Mouse (Mus musculus) hindbrain, embryonic 15.5 days (tissue): Measurements from ENCODE around the gene Ezh2. TPM values are rescaled to one million over a fixed set of nuclear protein-coding genes. Genes with fewer than 3 reads are reported as not detected.

Experiments
- ATAC-seq: fragments of 200-750 bp; cut with Nextera tagmentation; 2 replicates; pipeline ENCODE4 v1.8.0; 2017; ENCODE audit warnings: low read depth, moderate number of reproducible peaks, moderate TSS enrichment; ENCODE audit not compliant: low FRiP score
- H3K27ac ChIP-seq: fragments of 300-500 bp; sonication (generic); replicated peaks from 2 replicates; pipeline ENCODE4 v1.5.1; 2015; ENCODE audit warnings: mild to moderate bottlenecking, inconsistent platforms
- H3K27me3 ChIP-seq: fragments of 300-500 bp; sonication (generic); 2 replicates; pipeline ENCODE4 v1.6.1; 2015; ENCODE audit warnings: control low read depth, inconsistent platforms
- H3K36me3 ChIP-seq: fragments of 300-500 bp; sonication (generic); 2 replicates; pipeline ENCODE4 v1.6.1; 2015; ENCODE audit warnings: control low read depth, inconsistent platforms
- H3K4me1 ChIP-seq: fragments of 300-500 bp; sonication (generic); replicated peaks from 2 replicates; pipeline ENCODE4 v1.6.1; 2015; ENCODE audit warnings: control low read depth, inconsistent platforms
- H3K4me2 ChIP-seq: fragments of 300-500 bp; sonication (generic); 2 replicates; pipeline ENCODE4 v1.6.1; 2015; ENCODE audit warnings: moderate library complexity, mild to moderate bottlenecking, inconsistent platforms
- H3K4me3 ChIP-seq: fragments of 300-500 bp; sonication (generic); 2 replicates; pipeline ENCODE4 v1.5.1; 2015; ENCODE audit warnings: mild to moderate bottlenecking, inconsistent platforms
- H3K9ac ChIP-seq: fragments of 300-500 bp; sonication (generic); 2 replicates; pipeline ENCODE4 v1.6.1; 2015; ENCODE audit warnings: inconsistent platforms
- H3K9me3 ChIP-seq: fragments of 300-500 bp; sonication (generic); 2 replicates; pipeline ENCODE4 v1.6.1; 2016; ENCODE audit warnings: control low read depth, inconsistent platforms
- WGBS: fragments of 180-500 bp; shearing (Covaris S2); methylation state at CpG from one replicate; pipeline ENCODE4 v1.1.7; 2015; 5-methylcytosine and 5-hydroxymethylcytosine counted together
- polyA plus RNA-seq: library from polyadenylated mRNA; unstranded; fragments of >200 nt; fragmentation: Nextera tagmentation; extraction: Ambion mirVana; gene quantifications from 2 replicates; pipeline ENCODE4 v1.2.1, GENCODE M21; 2015

Gene Ezh2
- polyA plus RNA-seq, 1 experiment from 2014 or later: 53.0 TPM

GRCm38 (mm10) chr6:47527655-47528054 lies 67.5 kb downstream of the Ezh2 start:
- Histone ChIP-seq H3K4me1 (no peaks in the 10 kb centered on the region), H3K9me3 (no peaks in the 10 kb centered on the region), H3K27ac (no peak overlapping the region), H3K4me2 (no peak overlapping the region), H3K4me3 (no peak overlapping the region), H3K9ac (no peak overlapping the region), H3K36me3 (peaks cover 81% of the 10 kb centered on the region), H3K27me3 (no peaks in the 10 kb centered on the region)
- WGBS: 94% methylated on average over 1 of the region's 1 CpGs
- ATAC-seq: no peak

DNA sequence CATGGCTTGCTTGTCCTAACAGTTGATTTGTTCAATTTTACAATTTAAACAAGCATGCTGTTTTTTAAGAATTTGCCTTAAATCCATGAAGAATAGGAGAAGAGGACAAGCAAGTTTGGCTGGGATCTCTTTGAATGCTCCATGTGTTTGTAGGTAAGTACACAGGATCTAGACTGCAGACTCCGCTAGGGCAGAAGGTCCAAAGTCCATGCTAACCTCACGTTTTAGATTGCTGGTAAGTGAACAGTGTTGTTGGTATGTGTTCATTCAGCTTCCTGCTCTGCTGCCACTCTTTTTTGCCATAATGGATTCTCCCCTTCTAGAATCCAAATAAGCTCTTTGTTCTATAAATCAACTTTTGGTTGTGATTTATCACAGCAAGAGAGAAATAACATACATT lies 68.0 kb downstream of the Ezh2 start:
- H3K27ac ChIP-seq: no peak overlapping the region
- 91% methylated on average over 2 of the region's 2 CpGs for WGBS
- peaks cover 81% of the 10 kb centered on the region for H3K36me3 ChIP-seq

DNA sequence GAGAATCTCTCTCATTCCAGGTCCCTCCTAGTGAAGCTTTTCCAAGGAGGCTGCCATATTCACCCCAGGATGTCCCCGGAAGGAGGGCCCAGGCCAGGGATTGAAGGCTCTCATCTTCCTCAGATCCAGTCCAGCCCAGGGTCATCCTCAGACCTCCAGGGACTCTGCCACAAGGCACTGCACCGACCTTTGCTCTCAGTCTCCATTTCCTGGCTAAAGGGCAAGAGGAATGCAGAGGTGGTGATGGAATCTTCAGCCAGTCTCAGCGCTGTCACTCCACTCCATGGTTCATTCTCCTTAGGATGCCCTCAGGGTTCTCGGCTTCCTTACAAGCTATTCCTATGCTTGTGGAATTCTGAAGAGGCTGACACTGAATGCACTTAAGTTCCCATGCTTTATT lies 68.7 kb downstream of the Ezh2 start:
- Histone ChIP-seq H3K27me3 (no peaks in the 10 kb centered on the region), H3K36me3 (peaks cover 82% of the 10 kb centered on the region), H3K27ac (no peak overlapping the region), H3K4me1 (no peaks in the 10 kb centered on the region), H3K9ac (no peak overlapping the region), H3K4me3 (no peak overlapping the region), H3K9me3 (no peaks in the 10 kb centered on the region), H3K4me2 (no peak overlapping the region)
- no peak for ATAC-seq
- 77% methylated on average over 4 of the region's 4 CpGs for WGBS

More for the DNA sequence above, 68.0 kb downstream of the Ezh2 start:
- H3K4me2 ChIP-seq: no peak overlapping the region
- H3K9me3 ChIP-seq: no peaks in the 10 kb centered on the region
- H3K4me1 ChIP-seq: no peaks in the 10 kb centered on the region
- no peak overlapping the region for H3K4me3 ChIP-seq
- no peak for ATAC-seq
- no peaks in the 10 kb centered on the region for H3K27me3 ChIP-seq
- H3K9ac ChIP-seq: no peak overlapping the region

DNA sequence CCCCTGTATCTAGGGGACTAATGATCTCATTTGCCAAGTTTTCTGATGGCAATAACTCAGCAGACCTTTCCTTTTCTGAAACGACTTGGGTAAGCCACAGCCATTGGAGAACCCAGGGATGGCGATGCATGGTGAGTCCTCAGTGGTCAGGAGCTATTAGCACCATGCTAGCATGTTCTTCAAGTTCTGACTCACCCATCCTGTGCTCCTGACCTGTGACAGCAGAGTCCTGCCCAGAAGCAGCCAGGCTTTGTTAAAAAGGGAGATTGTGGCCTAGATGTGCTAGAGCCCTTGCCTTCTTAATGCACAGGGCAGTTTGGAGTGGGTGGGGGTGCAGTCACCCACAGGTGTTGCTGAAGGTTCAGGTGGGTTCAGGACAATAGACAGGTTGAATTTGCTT lies 70.1 kb downstream of the Ezh2 start:
- H3K27ac ChIP-seq: 0 out of 2 replicates have a peak overlapping the region, but pooled peaks have one; percentile 3
- H3K9ac ChIP-seq: no peak overlapping the region
- H3K4me2 ChIP-seq: no peak overlapping the region
- no peak overlapping the region for H3K4me3 ChIP-seq
- 81% methylated on average over 2 of the region's 2 CpGs for WGBS
- peaks cover 82% of the 10 kb centered on the region for H3K36me3 ChIP-seq
- no peaks in the 10 kb centered on the region for H3K27me3 ChIP-seq
- ATAC-seq: no peak
- no peaks in the 10 kb centered on the region for H3K4me1 ChIP-seq
- H3K9me3 ChIP-seq: no peaks in the 10 kb centered on the region

GRCm38 (mm10) chr6:47522431-47522830 lies 72.7 kb downstream of the Ezh2 start:
- 95% methylated on average over 3 of the region's 3 CpGs for WGBS
- no peak for ATAC-seq
- Histone ChIP-seq H3K27me3 (no peaks in the 10 kb centered on the region), H3K4me2 (no peak overlapping the region), H3K27ac (no peak overlapping the region), H3K9ac (no peak overlapping the region), H3K4me1 (no peaks in the 10 kb centered on the region), H3K36me3 (peaks cover 84% of the 10 kb centered on the region), H3K9me3 (no peaks in the 10 kb centered on the region), H3K4me3 (no peak overlapping the region)

DNA sequence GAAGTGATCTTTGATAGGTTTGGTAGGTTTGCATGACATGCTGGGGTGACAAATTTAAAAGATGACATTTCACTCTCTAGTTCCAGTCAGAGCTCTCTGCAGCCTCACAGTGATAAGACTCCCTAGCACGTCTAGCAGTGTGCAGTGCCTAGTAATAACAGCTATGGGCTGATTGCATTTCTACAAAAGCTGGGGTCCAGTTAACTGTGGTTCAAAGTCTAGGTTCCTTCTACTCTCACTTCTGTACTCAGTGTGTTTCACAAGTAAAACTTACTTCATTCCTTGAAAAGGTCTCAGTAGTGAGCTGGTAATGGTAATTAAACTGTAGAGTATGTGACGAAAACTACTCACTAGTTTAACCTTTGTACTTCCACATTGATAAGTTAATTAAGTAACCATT lies 75.1 kb downstream of the Ezh2 start:
- no peak for ATAC-seq
- Histone ChIP-seq H3K36me3 (peaks cover 85% of the 10 kb centered on the region), H3K4me2 (no peak overlapping the region), H3K4me3 (no peak overlapping the region), H3K9ac (no peak overlapping the region), H3K27ac (no peak overlapping the region), H3K4me1 (no peaks in the 10 kb centered on the region), H3K9me3 (no peaks in the 10 kb centered on the region), H3K27me3 (no peaks in the 10 kb centered on the region)
- WGBS: 87% methylated on average over 2 of the region's 2 CpGs

DNA sequence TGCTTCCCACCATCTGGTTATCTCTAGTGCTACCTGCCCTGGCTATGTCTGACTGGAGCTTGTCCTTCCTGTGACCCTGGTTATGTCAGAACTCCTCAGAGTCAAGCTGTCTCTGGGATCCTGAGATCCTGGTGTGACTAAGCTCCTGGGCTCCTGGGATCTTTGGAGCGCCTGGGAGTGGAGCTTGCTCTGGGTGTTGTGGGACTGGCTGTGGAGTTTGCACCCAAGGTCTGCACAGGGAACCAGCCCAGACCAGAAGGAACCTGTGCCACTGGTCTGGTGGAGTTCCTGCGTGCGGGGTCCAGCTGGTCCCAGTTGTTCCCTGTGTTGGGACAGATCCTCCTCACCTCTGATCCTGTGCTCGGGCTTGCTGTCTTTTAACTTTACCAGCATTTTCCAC lies 100.6 kb downstream of the Ezh2 start:
- WGBS: 97% methylated on average over 4 of the region's 4 CpGs
- no peaks in the 10 kb centered on the region for H3K27me3 ChIP-seq
- 0 out of 2 replicates have a peak, but pooled peaks cover 5% of the 10 kb centered on the region for H3K36me3 ChIP-seq
- H3K27ac ChIP-seq: no peak overlapping the region
- no peak overlapping the region for H3K4me3 ChIP-seq
- ATAC-seq: no peak
- H3K9ac ChIP-seq: no peak overlapping the region
- no peaks in the 10 kb centered on the region for H3K9me3 ChIP-seq
- no peaks in the 10 kb centered on the region for H3K4me1 ChIP-seq
- no peak overlapping the region for H3K4me2 ChIP-seq

GRCm38 (mm10) chr6:47482027-47482426 lies 113.1 kb downstream of the Ezh2 start:
- Histone ChIP-seq H3K4me3 (no peak overlapping the region), H3K4me2 (no peak overlapping the region), H3K4me1 (no peaks in the 10 kb centered on the region), H3K9ac (no peak overlapping the region), H3K9me3 (no peaks in the 10 kb centered on the region), H3K36me3 (no peaks in the 10 kb centered on the region), H3K27me3 (no peaks in the 10 kb centered on the region), H3K27ac (no peak overlapping the region)
- ATAC-seq: no peak
- 100% methylated on average over 1 of the region's 1 CpGs for WGBS

Other genes with a start within 250 kb of the Ezh2 start
- 117 and 127 TPM in 2 replicates for gene Cul1, start 141.9 kb downstream of the Ezh2 start, polyA plus RNA-seq
- 150 and 163 TPM in 2 replicates for gene Pdia4, start 218.1 kb upstream of the Ezh2 start, polyA plus RNA-seq
- gene Zfp786, start 235.5 kb upstream of the Ezh2 start, polyA plus RNA-seq: 14.7 and 15.3 TPM in 2 replicates
- gene Zfp398, start 240.3 kb upstream of the Ezh2 start, polyA plus RNA-seq: 18.5 and 18.7 TPM in 2 replicates